In genomic region chr17:25786781-25787504, GRCm38 (mm10) we compare ENCODE assay signal across 23 mouse cellular contexts. TPM values are rescaled to one million over a fixed set of nuclear protein-coding genes. Genes with fewer than 3 reads are reported as not detected.
"Had no signal": no experiment of that assay in that cellular context is flagged by ENCODE, and none has a peak within 500 bp of the region (broad histone marks: within the 10 kb centered on the region; RNA-seq: fewer than 3 reads in every experiment).

No protein-coding gene starts in this region.

- H3K27ac ChIP-seq: kidney, embryonic 15.5 days; liver, embryonic 13.5 days; neural tube, embryonic 12.5 days; neural tube, embryonic 15.5 days; stomach, embryonic 15.5 days had no signal

- H3K4me3 ChIP-seq: kidney, embryonic 15.5 days; liver, embryonic 13.5 days; neural tube, embryonic 12.5 days; neural tube, embryonic 15.5 days; stomach, embryonic 15.5 days had no signal

- H3K9me3 ChIP-seq: kidney, embryonic 15.5 days; liver, embryonic 13.5 days; neural tube, embryonic 12.5 days; neural tube, embryonic 15.5 days; stomach, embryonic 15.5 days had no signal

- H3K4me2 ChIP-seq: kidney, embryonic 15.5 days; liver, embryonic 13.5 days; midbrain, embryonic 11.5 days; neural tube, embryonic 12.5 days; neural tube, embryonic 15.5 days; stomach, embryonic 15.5 days had no signal

- H3K9ac ChIP-seq: kidney, embryonic 15.5 days; liver, embryonic 13.5 days; neural tube, embryonic 12.5 days; neural tube, embryonic 15.5 days; stomach, embryonic 15.5 days had no signal

- H3K27me3 ChIP-seq: kidney, embryonic 15.5 days; liver, embryonic 13.5 days; neural tube, embryonic 12.5 days; neural tube, embryonic 15.5 days; stomach, embryonic 15.5 days had no signal

- DNase-seq: kidney, postnatal 10 days; kidney, postnatal 4 days; liver, embryonic 13.5 days; lung, adult 2 months; lung, postnatal 14 days; midbrain, embryonic 14.5 days; right cerebral cortex, adult 18-20 months; right cerebral cortex, postnatal 14 days; right cerebral cortex, postnatal 4 days; thymus, postnatal 25 days had no signal

RNA-seq across cellular contexts. Expression of gene Ccdc78, which starts 0.6 kb away (rescaled TPM):
- total RNA-seq: liver, adult 2 months; megakaryocyte-erythroid progenitor cell, adult 5-6 weeks had no signal

RNA-seq across cellular contexts. Expression of gene AC134908.4, which starts 8.5 kb away (rescaled TPM):
- total RNA-seq: layer of hippocampus, postnatal 14 days; megakaryocyte progenitor cell, adult 5-6 weeks; megakaryocyte-erythroid progenitor cell, adult 5-6 weeks; midbrain, postnatal 0 days had no signal
- polyA plus RNA-seq: kidney, embryonic 15.5 days; liver, embryonic 16.5 days; lung, embryonic 16.5 days; midbrain, embryonic 11.5 days; midbrain, embryonic 14.5 days; stomach, embryonic 15.5 days; thymus, postnatal 0 days had no signal
